Mouse (Mus musculus) intestine, embryonic 14.5 days (tissue): ENCODE measurements at regions not wholly inside any gene's neighbourhood (a gene's known extent, or its start where the extent isn't known, plus 50 kb on each side); places are given as distances from the start of the nearest gene placed in this dataset.

Experiments used
- ATAC-seq: fragments of 200-750 bp; cut with Nextera tagmentation; replicated peaks from 2 replicates; pipeline ENCODE4 v1.8.0; 2017; ENCODE audit warnings: low read depth, moderate number of reproducible peaks, moderate TSS enrichment, moderate library complexity; ENCODE audit not compliant: low FRiP score, low TSS enrichment
- DNase-seq: peaks from one replicate; pipeline ENCODE4 v3.0.0-alpha.2; 2018; ENCODE audit warnings: low spot score
- H3K27ac ChIP-seq: fragments of 300-500 bp; sonication (generic); 2 replicates; pipeline ENCODE4 v1.5.1; 2014; ENCODE audit warnings: low read depth, mild to moderate bottlenecking, control low read depth
- H3K27me3 ChIP-seq: fragments of 300-500 bp; sonication (generic); replicated peaks from 2 replicates; pipeline ENCODE4 v1.6.1; 2014; ENCODE audit warnings: low read length, control low read depth; ENCODE audit not compliant: control insufficient read depth, insufficient read depth
- H3K36me3 ChIP-seq: fragments of 300-500 bp; sonication (generic); 2 replicates; pipeline ENCODE4 v1.6.1; 2014; ENCODE audit warnings: low read length, control low read depth; ENCODE audit not compliant: control insufficient read depth, insufficient read depth
- H3K4me1 ChIP-seq: fragments of 300-500 bp; sonication (generic); replicated peaks from 2 replicates; pipeline ENCODE4 v1.6.1; 2014; ENCODE audit warnings: low read length, control low read depth, mixed read lengths; ENCODE audit not compliant: control insufficient read depth, insufficient read depth
- H3K4me2 ChIP-seq: fragments of 300-500 bp; sonication (generic); 2 replicates; pipeline ENCODE4 v1.6.1; 2014; ENCODE audit warnings: low read length
- H3K4me3 ChIP-seq: fragments of 300-500 bp; sonication (generic); 2 replicates; pipeline ENCODE4 v1.5.1; 2014; ENCODE audit warnings: low read depth, low read length, control low read depth, mixed read lengths
- H3K9ac ChIP-seq: fragments of 300-500 bp; sonication (generic); 2 replicates; pipeline ENCODE4 v1.6.1; 2014; ENCODE audit warnings: mild to moderate bottlenecking, low read length
- H3K9me3 ChIP-seq: fragments of 300-500 bp; sonication (generic); 2 replicates; pipeline ENCODE4 v1.6.1; 2016; ENCODE audit warnings: low read length, control low read depth; ENCODE audit not compliant: control insufficient read depth
- WGBS: fragments of 180-500 bp; shearing (Covaris S2); extraction: QIAGEN DNeasy Blood & Tissue Kit; methylation state at CpG from one replicate; pipeline ENCODE4 v1.1.7; 2014; 5-methylcytosine and 5-hydroxymethylcytosine counted together

DNA sequence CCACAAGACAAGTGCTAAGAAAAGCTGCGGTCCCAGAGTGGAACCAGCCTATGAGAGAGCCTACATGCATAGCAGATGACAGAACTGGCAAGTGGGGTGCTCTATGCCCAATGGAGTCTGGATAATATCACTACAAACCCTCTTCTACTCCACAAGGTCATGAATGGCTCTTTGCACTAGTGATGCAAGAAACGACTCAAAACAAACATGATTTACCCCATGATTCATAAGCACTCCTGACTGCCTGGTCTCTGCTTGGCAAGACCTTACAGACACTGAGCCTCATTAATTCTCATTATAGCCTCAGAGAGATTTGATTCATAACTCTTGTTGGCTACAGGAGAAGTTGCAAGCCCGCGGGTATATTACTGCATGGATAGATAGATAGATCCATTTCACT lies 139.1 kb downstream of the Ttc8 start:
- no peak overlapping the region for H3K27ac ChIP-seq
- no peak for ATAC-seq
- no peaks in the 10 kb centered on the region for H3K4me1 ChIP-seq
- H3K4me3 ChIP-seq = no peak overlapping the region
- H3K36me3 ChIP-seq = no peaks in the 10 kb centered on the region
- DNase-seq = no peak
- no peak overlapping the region for H3K4me2 ChIP-seq
- no peaks in the 10 kb centered on the region for H3K27me3 ChIP-seq
- no peak overlapping the region for H3K9ac ChIP-seq
- no peaks in the 10 kb centered on the region for H3K9me3 ChIP-seq
- WGBS = 83% methylated on average over 4 of the region's 4 CpGs

DNA sequence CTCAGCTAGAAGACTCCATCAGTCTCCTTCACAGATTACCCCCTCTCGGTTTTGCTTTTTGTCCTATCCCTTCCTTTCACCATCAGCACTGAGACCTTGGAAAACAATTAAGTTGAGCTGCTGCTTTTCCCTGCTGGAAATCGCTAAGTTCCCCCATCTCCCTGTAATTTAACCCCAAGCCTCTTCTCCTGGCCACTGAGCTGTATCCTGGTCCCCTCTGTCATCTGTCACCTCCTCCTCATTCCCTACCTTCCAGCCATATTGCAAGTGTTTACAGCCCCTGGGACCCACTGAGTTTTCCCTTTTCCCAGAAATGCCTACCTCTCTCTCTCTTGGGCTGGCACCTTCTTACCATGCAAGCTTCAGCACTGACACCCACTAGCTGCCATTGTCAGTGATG lies 140.3 kb downstream of the Ttc8 start:
- Histone ChIP-seq H3K4me2 (no peak overlapping the region), H3K36me3 (no peaks in the 10 kb centered on the region), H3K4me1 (no peaks in the 10 kb centered on the region), H3K27me3 (no peaks in the 10 kb centered on the region), H3K27ac (no peak overlapping the region), H3K4me3 (no peak overlapping the region), H3K9ac (no peak overlapping the region), H3K9me3 (no peaks in the 10 kb centered on the region)
- no peak for DNase-seq
- ATAC-seq = no peak
- 66% methylated on average over 2 of the region's 2 CpGs for WGBS

DNA sequence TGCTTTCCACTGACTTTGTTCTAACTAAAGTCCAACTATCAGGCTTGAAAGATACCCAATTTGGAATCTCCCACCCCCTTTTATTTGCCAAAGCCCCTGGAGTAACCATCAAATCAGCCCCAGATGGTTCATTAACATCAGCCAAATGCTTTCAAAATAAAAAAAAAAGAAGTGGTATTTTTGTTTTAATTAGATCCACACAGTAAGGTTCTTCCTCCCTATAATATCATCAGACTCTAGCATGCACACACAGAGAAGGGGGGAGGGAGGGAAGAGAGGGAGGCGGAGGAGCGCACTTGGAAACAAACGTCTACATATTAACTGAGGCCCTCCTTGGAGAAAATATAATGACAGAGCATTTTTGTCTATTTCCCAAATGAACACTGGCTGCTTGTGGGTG lies 143.1 kb downstream of the Ttc8 start:
- Histone ChIP-seq H3K9ac (no peak overlapping the region), H3K4me2 (no peak overlapping the region), H3K9me3 (no peaks in the 10 kb centered on the region), H3K4me3 (no peak overlapping the region), H3K27ac (no peak overlapping the region), H3K4me1 (no peaks in the 10 kb centered on the region), H3K36me3 (no peaks in the 10 kb centered on the region), H3K27me3 (no peaks in the 10 kb centered on the region)
- ATAC-seq (no peak), DNase-seq (no peak)
- 79% methylated on average over 3 of the region's 3 CpGs for WGBS

DNA sequence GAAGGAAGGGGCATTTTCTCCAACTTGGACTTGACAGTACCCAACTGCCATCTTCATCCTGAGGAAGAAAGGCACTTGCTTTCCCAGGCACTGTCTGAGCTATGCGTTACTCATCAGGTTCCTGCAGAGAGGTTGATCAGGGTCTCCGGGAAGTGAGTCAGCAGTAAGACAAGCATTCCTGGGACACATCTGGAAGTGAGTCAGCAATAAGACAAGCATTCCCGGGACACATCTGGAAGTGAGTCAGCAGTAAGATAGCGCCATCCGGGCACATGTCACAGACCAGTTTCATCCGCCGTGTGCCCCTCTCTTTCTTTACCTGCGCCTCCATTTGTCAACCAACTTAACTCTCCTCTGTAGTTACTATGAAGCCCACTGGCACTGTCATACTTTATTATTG lies 143.5 kb downstream of the Ttc8 start:
- H3K36me3 ChIP-seq = no peaks in the 10 kb centered on the region
- no peak for DNase-seq
- H3K27ac ChIP-seq = no peak overlapping the region
- ATAC-seq = no peak
- H3K4me2 ChIP-seq = no peak overlapping the region
- H3K9ac ChIP-seq = no peak overlapping the region
- 86% methylated on average over 8 of the region's 8 CpGs for WGBS
- H3K27me3 ChIP-seq = no peaks in the 10 kb centered on the region
- no peak overlapping the region for H3K4me3 ChIP-seq
- no peaks in the 10 kb centered on the region for H3K4me1 ChIP-seq
- no peaks in the 10 kb centered on the region for H3K9me3 ChIP-seq

DNA sequence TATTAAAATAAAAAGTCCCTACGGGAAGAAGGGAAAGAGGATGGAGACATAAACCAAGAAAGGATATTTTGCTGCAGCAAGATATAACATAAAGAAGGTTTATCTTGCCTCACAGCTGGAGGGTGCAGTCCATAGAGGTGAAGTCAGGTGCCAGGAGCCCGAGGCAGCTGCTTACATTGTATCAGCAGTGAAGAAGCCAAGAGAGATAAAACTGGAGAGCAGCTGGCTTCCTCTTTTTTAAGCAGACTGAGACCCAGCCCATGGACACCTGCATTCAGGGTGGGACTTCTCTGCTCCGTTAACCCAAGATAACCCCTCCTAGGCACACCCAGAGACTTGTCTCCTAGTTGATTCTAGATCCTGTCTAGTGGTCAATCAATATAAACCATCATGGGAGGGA lies 147.6 kb downstream of the Ttc8 start:
- 69% methylated on average over 3 of the region's 3 CpGs for WGBS
- Histone ChIP-seq H3K9ac (no peak overlapping the region), H3K9me3 (no peaks in the 10 kb centered on the region), H3K27me3 (no peaks in the 10 kb centered on the region), H3K36me3 (no peaks in the 10 kb centered on the region), H3K27ac (no peak overlapping the region), H3K4me2 (no peak overlapping the region), H3K4me3 (no peak overlapping the region), H3K4me1 (no peaks in the 10 kb centered on the region)
- ATAC-seq = no peak
- DNase-seq = no peak

DNA sequence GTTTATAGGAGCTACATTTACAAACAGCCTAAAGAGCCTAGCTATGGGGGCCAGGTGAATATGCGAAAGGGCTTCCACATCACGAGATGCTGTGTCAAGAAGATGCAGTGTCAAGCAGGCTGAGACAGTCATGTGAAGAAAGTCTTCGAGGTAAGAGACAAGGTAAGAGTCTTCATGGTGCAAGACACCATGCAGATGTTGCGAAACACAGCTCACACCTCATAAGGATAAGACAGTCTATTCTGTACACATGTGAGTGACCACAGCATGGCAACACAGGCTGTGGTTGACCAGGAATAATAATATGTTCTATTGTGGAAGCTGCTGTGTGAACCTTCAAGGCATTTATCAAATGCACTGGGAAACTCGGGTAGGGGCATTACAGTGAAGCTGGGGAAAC lies 153.4 kb downstream of the Ttc8 start:
- Histone ChIP-seq H3K4me2 (no peak overlapping the region), H3K27me3 (no peaks in the 10 kb centered on the region), H3K9ac (no peak overlapping the region), H3K27ac (no peak overlapping the region), H3K4me3 (no peak overlapping the region), H3K4me1 (no peaks in the 10 kb centered on the region), H3K9me3 (no peaks in the 10 kb centered on the region), H3K36me3 (no peaks in the 10 kb centered on the region)
- ATAC-seq = no peak
- 86% methylated on average over 5 of the region's 5 CpGs for WGBS
- no peak for DNase-seq

DNA sequence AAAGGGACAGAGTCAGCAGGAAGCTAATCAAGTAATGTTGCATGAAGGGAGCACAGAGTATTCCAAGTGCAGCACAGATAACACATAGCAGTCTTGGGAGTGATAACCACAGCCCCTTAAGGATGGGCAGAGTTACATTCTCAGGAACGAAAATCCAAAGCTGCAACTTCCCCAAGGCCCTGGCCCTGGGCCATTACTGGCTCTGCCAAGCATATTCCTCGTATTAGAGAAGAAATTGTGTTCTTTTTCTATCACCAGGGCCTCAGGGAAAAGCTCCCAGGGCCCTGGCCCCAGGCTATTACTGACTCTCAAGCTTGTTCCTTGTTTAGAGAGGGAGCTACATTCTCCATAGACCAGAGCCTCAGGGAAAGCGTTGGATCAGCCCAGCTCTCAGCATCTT lies 157.0 kb downstream of the Ttc8 start:
- Histone ChIP-seq H3K4me2 (no peak overlapping the region), H3K4me1 (no peaks in the 10 kb centered on the region), H3K4me3 (no peak overlapping the region), H3K9me3 (no peaks in the 10 kb centered on the region), H3K27ac (no peak overlapping the region), H3K9ac (no peak overlapping the region), H3K27me3 (no peaks in the 10 kb centered on the region), H3K36me3 (no peaks in the 10 kb centered on the region)
- WGBS = 67% methylated on average over 3 of the region's 3 CpGs
- ATAC-seq (no peak), DNase-seq (no peak)

DNA sequence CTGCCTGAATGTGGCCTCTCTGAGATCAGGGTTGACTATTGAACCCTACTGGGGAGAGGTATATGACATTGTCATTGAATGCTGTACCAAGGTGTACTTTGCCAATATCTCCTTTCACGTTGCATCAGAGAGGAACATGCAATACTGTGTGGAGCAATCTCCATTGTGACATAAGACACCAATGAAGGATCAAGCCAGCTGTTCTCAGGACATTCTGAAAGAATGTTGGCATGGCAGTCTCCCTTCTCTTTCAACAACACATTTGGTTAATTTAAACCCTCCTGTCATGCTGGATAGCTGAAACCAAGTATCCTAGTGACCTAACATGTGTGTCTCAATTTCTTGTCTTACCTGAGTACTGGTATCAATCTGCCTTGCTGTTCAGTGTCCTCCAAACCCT lies 159.5 kb downstream of the Ttc8 start:
- 79% methylated on average over 1 of the region's 1 CpGs for WGBS
- Histone ChIP-seq H3K4me3 (no peak overlapping the region), H3K36me3 (no peaks in the 10 kb centered on the region), H3K27ac (no peak overlapping the region), H3K27me3 (0 out of 2 replicates have a peak, but pooled peaks cover 4% of the 10 kb centered on the region), H3K4me1 (no peaks in the 10 kb centered on the region), H3K9me3 (no peaks in the 10 kb centered on the region), H3K9ac (no peak overlapping the region), H3K4me2 (no peak overlapping the region)
- DNase-seq (no peak), ATAC-seq (no peak)

DNA sequence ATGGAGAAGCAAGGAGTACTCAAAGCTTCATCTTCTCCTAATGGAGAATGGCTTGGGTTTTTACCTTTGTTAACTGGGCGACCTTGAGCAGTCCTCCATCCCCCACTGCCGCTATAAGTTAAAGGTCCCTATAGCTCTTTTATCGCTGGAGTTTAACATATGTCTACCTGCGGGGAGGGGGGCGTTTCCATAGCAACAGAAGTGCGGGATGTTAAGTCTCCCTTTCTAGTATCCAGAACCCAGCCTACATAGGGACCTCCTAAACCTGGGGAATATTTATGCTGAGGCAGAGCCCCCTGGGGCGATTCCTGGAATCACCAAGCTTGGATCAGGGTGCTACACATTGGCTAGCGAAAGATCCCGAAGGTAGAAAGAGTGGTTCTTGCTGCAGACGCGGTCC lies 163.2 kb downstream of the Ttc8 start:
- DNase-seq = no peak
- 48% methylated on average over 11 of the region's 11 CpGs for WGBS
- H3K9ac ChIP-seq = no peak overlapping the region
- no peaks in the 10 kb centered on the region for H3K36me3 ChIP-seq
- H3K27me3 ChIP-seq = 0 out of 2 replicates have a peak, but pooled peaks cover 4% of the 10 kb centered on the region
- H3K4me2 ChIP-seq = no peak overlapping the region
- no peak overlapping the region for H3K27ac ChIP-seq
- no peak for ATAC-seq
- H3K4me1 ChIP-seq = no peaks in the 10 kb centered on the region
- no peaks in the 10 kb centered on the region for H3K9me3 ChIP-seq
- no peak overlapping the region for H3K4me3 ChIP-seq
